Mouse (Mus musculus) heart, adult 2 months (tissue): ENCODE results near the gene Rbm5.

Source experiments
- CTCF ChIP-seq: fragments of 200-600 bp; IDR thresholded peaks from 2 replicates; pipeline ENCODE4 v1.8.1; 2022; ENCODE audit warnings: antibody characterized with exemption, mild to moderate bottlenecking, moderate library complexity
- POLR2A ChIP-seq: fragments of 200-500 bp; IDR thresholded peaks from 2 replicates; pipeline ENCODE4 v1.6.1; 2011; ENCODE audit warnings: mild to moderate bottlenecking, low read depth, low read length, control low read depth; ENCODE audit not compliant: insufficient read depth

- TF ChIP-seq CTCF (no peak), POLR2A (no peak)
Measured at GRCm38 (mm10) chr9:107707701-107708438, 62.9 kb downstream of the Rbm5 start.
